Mouse (Mus musculus) limb, embryonic 13.5 days (tissue): ENCODE measurements around the gene Slc9a5. TPM values are rescaled to one million over a fixed set of nuclear protein-coding genes. Genes with fewer than 3 reads are reported as not detected.

ENCODE experiments used
- ATAC-seq: fragments of 200-750 bp; cut with Nextera tagmentation; 2 replicates; pipeline ENCODE4 v1.8.0; 2017; ENCODE audit warnings: low read depth, moderate number of reproducible peaks, moderate TSS enrichment; ENCODE audit not compliant: low FRiP score
- H3K27ac ChIP-seq: fragments of 300-500 bp; sonication (generic); 2 replicates; pipeline ENCODE4 v1.5.1; 2015; ENCODE audit warnings: inconsistent platforms, mild to moderate bottlenecking, moderate library complexity
- H3K27me3 ChIP-seq: fragments of 300-500 bp; sonication (generic); 2 replicates; pipeline ENCODE4 v1.6.1; 2015; ENCODE audit warnings: mild to moderate bottlenecking, inconsistent platforms
- H3K36me3 ChIP-seq: fragments of 300-500 bp; sonication (generic); 2 replicates; pipeline ENCODE4 v1.6.1; 2015; ENCODE audit warnings: inconsistent platforms, mild to moderate bottlenecking, moderate library complexity
- H3K4me1 ChIP-seq: fragments of 300-500 bp; sonication (generic); 2 replicates; pipeline ENCODE4 v1.6.1; 2015; ENCODE audit warnings: inconsistent platforms
- H3K4me2 ChIP-seq: fragments of 300-500 bp; sonication (generic); replicated peaks from 2 replicates; pipeline ENCODE4 v1.6.1; 2015; ENCODE audit warnings: inconsistent platforms, mild to moderate bottlenecking, moderate library complexity
- H3K4me3 ChIP-seq: fragments of 300-500 bp; sonication (generic); 2 replicates; pipeline ENCODE4 v1.5.1; 2015; ENCODE audit warnings: moderate library complexity, mild to moderate bottlenecking, inconsistent platforms
- H3K9ac ChIP-seq: fragments of 300-500 bp; sonication (generic); 2 replicates; pipeline ENCODE4 v1.6.1; 2015; ENCODE audit warnings: mild to moderate bottlenecking, inconsistent platforms
- H3K9me3 ChIP-seq: fragments of 300-500 bp; sonication (generic); 2 replicates; pipeline ENCODE4 v1.6.1; 2016; ENCODE audit warnings: inconsistent platforms
- WGBS: fragments of 180-500 bp; shearing (Covaris S2); methylation state at CpG from one replicate; pipeline ENCODE4 v1.1.7; 2015; 5-methylcytosine and 5-hydroxymethylcytosine counted together
- polyA plus RNA-seq: library from polyadenylated mRNA; unstranded; fragments of >200 nt; fragmentation: Nextera tagmentation; extraction: Ambion mirVana; gene quantifications from 2 replicates; pipeline ENCODE4 v1.2.1, GENCODE M21; 2015

The Slc9a5 gene
- polyA plus RNA-seq, 1 experiment from 2014 or later: 6.0 TPM

- Histone ChIP-seq H3K4me1 (peaks cover 16% of the 10 kb centered on the region), H3K4me2 (no peak overlapping the region), H3K36me3 (peaks cover 83% of the 10 kb centered on the region), H3K4me3 (no peak overlapping the region), H3K9me3 (no peaks in the 10 kb centered on the region), H3K9ac (no peak overlapping the region), H3K27ac (no peak overlapping the region), H3K27me3 (no peaks in the 10 kb centered on the region)
- ATAC-seq: no peak
- WGBS: 88% methylated on average over 8 of the region's 8 CpGs
Observed at GRCm38 (mm10) chr8:105310118-105310517, 38.5 kb upstream of the Slc9a5 start.

GRCm38 (mm10) chr8:105311718-105312117, 36.9 kb upstream of the Slc9a5 start:
- Histone ChIP-seq H3K4me1 (peaks cover under 1% of the 10 kb centered on the region; the same call in 1 of the 2 replicates), H3K9me3 (no peaks in the 10 kb centered on the region)

GRCm38 (mm10) chr8:105312891-105313481, 35.7 kb upstream of the Slc9a5 start:
- 89% methylated on average over 8 of the region's 8 CpGs for WGBS
- no peak overlapping the region for H3K27ac ChIP-seq
- no peak overlapping the region for H3K4me2 ChIP-seq
- H3K27me3 ChIP-seq: no peaks in the 10 kb centered on the region
- H3K4me1 ChIP-seq: no peaks in the 10 kb centered on the region
- no peak overlapping the region for H3K4me3 ChIP-seq
- no peaks in the 10 kb centered on the region for H3K9me3 ChIP-seq
- no peak for ATAC-seq
- peaks cover 95% of the 10 kb centered on the region for H3K36me3 ChIP-seq
- no peak overlapping the region for H3K9ac ChIP-seq

More at GRCm38 (mm10) chr8:105311718-105312117, 36.9 kb upstream of the Slc9a5 start:
- Histone ChIP-seq H3K27me3 (no peaks in the 10 kb centered on the region), H3K36me3 (peaks cover 95% of the 10 kb centered on the region), H3K4me3 (no peak overlapping the region), H3K27ac (no peak overlapping the region), H3K9ac (no peak overlapping the region), H3K4me2 (no peak overlapping the region)
- no peak for ATAC-seq
- WGBS: 90% methylated on average over 1 of the region's 1 CpGs

GRCm38 (mm10) chr8:105313622-105314402, 34.8 kb upstream of the Slc9a5 start:
- Histone ChIP-seq H3K4me1 (no peaks in the 10 kb centered on the region), H3K4me2 (no peak overlapping the region), H3K27ac (no peak overlapping the region), H3K36me3 (peaks cover 95% of the 10 kb centered on the region), H3K9me3 (no peaks in the 10 kb centered on the region), H3K4me3 (no peak overlapping the region), H3K9ac (no peak overlapping the region), H3K27me3 (no peaks in the 10 kb centered on the region)
- 74% methylated on average over 9 of the region's 9 CpGs for WGBS
- ATAC-seq: no peak

- Histone ChIP-seq H3K4me1 (no peaks in the 10 kb centered on the region), H3K9me3 (no peaks in the 10 kb centered on the region), H3K4me3 (no peak overlapping the region), H3K27me3 (no peaks in the 10 kb centered on the region), H3K9ac (no peak overlapping the region), H3K36me3 (peaks cover 95% of the 10 kb centered on the region), H3K4me2 (no peak overlapping the region), H3K27ac (no peak overlapping the region)
- no peak for ATAC-seq
- WGBS: 90% methylated on average over 18 of the region's 18 CpGs
Observed at GRCm38 (mm10) chr8:105315073-105315769, 33.4 kb upstream of the Slc9a5 start.

GRCm38 (mm10) chr8:105317941-105318340, 30.7 kb upstream of the Slc9a5 start:
- no peak overlapping the region for H3K4me2 ChIP-seq
- H3K9ac ChIP-seq: no peak overlapping the region
- no peak for ATAC-seq
- H3K27ac ChIP-seq: no peak overlapping the region
- no peaks in the 10 kb centered on the region for H3K4me1 ChIP-seq
- H3K9me3 ChIP-seq: no peaks in the 10 kb centered on the region
- H3K4me3 ChIP-seq: no peak overlapping the region
- peaks cover 81% of the 10 kb centered on the region for H3K36me3 ChIP-seq
- 82% methylated on average over 4 of the region's 4 CpGs for WGBS
- no peaks in the 10 kb centered on the region for H3K27me3 ChIP-seq

- Histone ChIP-seq H3K27ac (no peak overlapping the region), H3K4me3 (no peak overlapping the region), H3K9me3 (no peaks in the 10 kb centered on the region), H3K9ac (no peak overlapping the region), H3K27me3 (no peaks in the 10 kb centered on the region), H3K4me1 (no peaks in the 10 kb centered on the region), H3K36me3 (peaks cover 77% of the 10 kb centered on the region), H3K4me2 (no peak overlapping the region)
- whole genome bisulfite sequencing: 84% methylated on average over 11 of the region's 11 CpGs
- ATAC-seq: no peak
Observed at GRCm38 (mm10) chr8:105318662-105319190, 29.9 kb upstream of the Slc9a5 start.

GRCm38 (mm10) chr8:105323183-105323582, 25.5 kb upstream of the Slc9a5 start:
- H3K4me3 ChIP-seq: no peak overlapping the region
- 84% methylated on average over 4 of the region's 4 CpGs for WGBS
- H3K36me3 ChIP-seq: peaks cover 39% of the 10 kb centered on the region
- ATAC-seq: no peak
- H3K4me2 ChIP-seq: no peak overlapping the region
- H3K27me3 ChIP-seq: no peaks in the 10 kb centered on the region
- peaks cover 25% of the 10 kb centered on the region for H3K4me1 ChIP-seq
- H3K9ac ChIP-seq: no peak overlapping the region
- H3K27ac ChIP-seq: no peak overlapping the region
- H3K9me3 ChIP-seq: no peaks in the 10 kb centered on the region

- H3K4me3 ChIP-seq: peak overlapping the region; percentile 81
- H3K9me3 ChIP-seq: no peaks in the 10 kb centered on the region
- H3K36me3 ChIP-seq: peaks cover 43% of the 10 kb centered on the region
- WGBS: under 1% methylated on average over 12 of the region's 12 CpGs
- H3K4me1 ChIP-seq: peaks cover 25% of the 10 kb centered on the region
- H3K4me2 ChIP-seq: peak overlapping the region; percentile 87
- peak overlapping the region; percentile 85; the same call in 1 of the 2 replicates for H3K27ac ChIP-seq
- H3K27me3 ChIP-seq: no peaks in the 10 kb centered on the region
- H3K9ac ChIP-seq: peak overlapping the region; percentile 87
- peak; percentile 21 for ATAC-seq
Observed at GRCm38 (mm10) chr8:105325641-105326093, 23.0 kb upstream of the Slc9a5 start.

- peak within 1 kb of the TSS; percentile 87 for H3K4me2 ChIP-seq
- under 1% methylated on average over 36 of the region's 36 CpGs for WGBS
- H3K9ac ChIP-seq: peak within 1 kb of the TSS; percentile 87
- peak within 1 kb of the TSS; percentile 85 for H3K27ac ChIP-seq
- H3K36me3 ChIP-seq: peaks cover 48% of the 10 kb centered on the region
- H3K4me3 ChIP-seq: peak within 1 kb of the TSS; percentile 81
- H3K27me3 ChIP-seq: no peaks in the 10 kb centered on the region
- no peaks in the 10 kb centered on the region for H3K9me3 ChIP-seq
- H3K4me1 ChIP-seq: peaks cover 25% of the 10 kb centered on the region
- peak; percentile 94 for ATAC-seq
Observed at GRCm38 (mm10) chr8:105326141-105326672, 22.4 kb upstream of the Slc9a5 start, which contains the start of the genes Lrrc29 and Tmem208. Gene Lrrc29 (minus strand): TSS chr8:105326278. Gene Tmem208 (plus strand): TSS chr8:105326354.

GRCm38 (mm10) chr8:105326968-105327367, 21.7 kb upstream of the Slc9a5 start:
- H3K27me3 ChIP-seq: no peaks in the 10 kb centered on the region
- no peak for ATAC-seq
- H3K4me2 ChIP-seq: peak overlapping the region; percentile 87
- peaks cover 55% of the 10 kb centered on the region for H3K36me3 ChIP-seq
- peak overlapping the region; percentile 85; the same call in 1 of the 2 replicates for H3K27ac ChIP-seq
- H3K9me3 ChIP-seq: no peaks in the 10 kb centered on the region
- peak overlapping the region; percentile 87 for H3K9ac ChIP-seq
- H3K4me3 ChIP-seq: peak overlapping the region; percentile 81
- H3K4me1 ChIP-seq: peaks cover 25% of the 10 kb centered on the region
- 44% methylated on average over 6 of the region's 6 CpGs for WGBS
